Mouse (Mus musculus) layer of hippocampus, adult 2 months (tissue): ENCODE data around the gene Fads3. TPM values are rescaled to one million over a fixed set of nuclear protein-coding genes. Genes with fewer than 3 reads are reported as not detected.

Source experiments
- DNase-seq, 2 experiments: peaks; one replicate each; pipeline ENCODE4 v3.0.0; 2022; ENCODE audit warnings: low spot score in 2 of 2
- H3K27ac ChIP-seq: fragments of 200-600 bp; 2 replicates; pipeline ENCODE4 v1.8.1; 2022
- H3K4me3 ChIP-seq: fragments of 200-600 bp; 2 replicates; pipeline ENCODE4 v1.8.1; 2022; ENCODE audit warnings: mild to moderate bottlenecking
- CTCF ChIP-seq: fragments of 200-600 bp; conservative IDR thresholded peaks from 2 replicates; pipeline ENCODE4 v1.8.1; 2022; ENCODE audit warnings: antibody characterized with exemption, mild to moderate bottlenecking, moderate library complexity
- total RNA-seq, 2 experiments: library from RNA; stranded (reverse); gene quantifications; 2 replicates each; pipeline ENCODE4 v1.2.3; 2021

Fads3 gene
- total RNA-seq, 2 experiments from 2014 or later = 25.0 to 25.6 TPM

GRCm38 (mm10) chr19:10045707-10046106, 4.3 kb downstream of the Fads3 start:
- no peak for DNase-seq
- no peak for TF ChIP-seq CTCF
- H3K4me3 ChIP-seq = no peak overlapping the region
- H3K27ac ChIP-seq = no peak overlapping the region

GRCm38 (mm10) chr19:10046346-10046745, 5.0 kb downstream of the Fads3 start:
- DNase-seq = no peak
- no peak for TF ChIP-seq CTCF
- Histone ChIP-seq H3K4me3 (no peak overlapping the region), H3K27ac (no peak overlapping the region)

GRCm38 (mm10) chr19:10046983-10047382, 5.6 kb downstream of the Fads3 start:
- DNase-seq = no peak
- H3K4me3 ChIP-seq = no peak overlapping the region
- no peak overlapping the region for H3K27ac ChIP-seq
- no peak for TF ChIP-seq CTCF

GRCm38 (mm10) chr19:10049533-10049932, 8.2 kb downstream of the Fads3 start:
- no peak overlapping the region for H3K27ac ChIP-seq
- H3K4me3 ChIP-seq = no peak overlapping the region
- no peak for DNase-seq
- no peak for TF ChIP-seq CTCF

GRCm38 (mm10) chr19:10050438-10050837, 9.1 kb downstream of the Fads3 start:
- DNase-seq = no peak
- Histone ChIP-seq H3K4me3 (no peak overlapping the region), H3K27ac (no peak overlapping the region)
- no peak for TF ChIP-seq CTCF

GRCm38 (mm10) chr19:10052698-10053097, 11.3 kb downstream of the Fads3 start:
- TF ChIP-seq CTCF = no peak
- Histone ChIP-seq H3K4me3 (no peak overlapping the region), H3K27ac (no peak overlapping the region)
- DNase-seq = no peak

- no peak for TF ChIP-seq CTCF
- Histone ChIP-seq H3K27ac (no peak overlapping the region), H3K4me3 (no peak overlapping the region)
- DNase-seq = no peak
These were observed 12.4 kb downstream of the Fads3 start for GRCm38 (mm10) chr19:10053692-10054260.

GRCm38 (mm10) chr19:10054361-10055075, 13.1 kb downstream of the Fads3 start:
- no peak for DNase-seq
- TF ChIP-seq CTCF = no peak
- no peak overlapping the region for H3K27ac ChIP-seq
- no peak overlapping the region for H3K4me3 ChIP-seq

GRCm38 (mm10) chr19:10055261-10055660, 13.9 kb downstream of the Fads3 start:
- Histone ChIP-seq H3K4me3 (no peak overlapping the region), H3K27ac (no peak overlapping the region)
- no peak for TF ChIP-seq CTCF
- no peak for DNase-seq

GRCm38 (mm10) chr19:10055783-10056660, 14.7 kb downstream of the Fads3 start:
- TF ChIP-seq CTCF = peak; percentile 38
- no peak overlapping the region for H3K4me3 ChIP-seq
- no peak overlapping the region for H3K27ac ChIP-seq
- no peak for DNase-seq

- Histone ChIP-seq H3K27ac (no peak overlapping the region), H3K4me3 (no peak overlapping the region)
- no peak for TF ChIP-seq CTCF
- DNase-seq = no peak
These were observed 15.3 kb downstream of the Fads3 start for GRCm38 (mm10) chr19:10056686-10057085.

GRCm38 (mm10) chr19:10057486-10058351, 16.4 kb downstream of the Fads3 start:
- H3K4me3 ChIP-seq = no peak overlapping the region
- DNase-seq = no peak
- no peak overlapping the region for H3K27ac ChIP-seq
- no peak for TF ChIP-seq CTCF
